Mouse (Mus musculus) embryonic facial prominence, embryonic 12.5 days (tissue): Measurements from ENCODE around the gene Zfp213. TPM values are rescaled to one million over a fixed set of nuclear protein-coding genes. Genes with fewer than 3 reads are reported as not detected.
"Not testable (repeated sequence)": the region's sequence is repeated elsewhere in the genome, so short reads cannot be mapped to it uniquely, and the experiment has no call there.

ENCODE experiments used
- ATAC-seq: fragments of 200-750 bp; cut with Nextera tagmentation; 2 replicates; pipeline ENCODE4 v1.8.0; 2017; ENCODE audit not compliant: insufficient number of reproducible peaks, insufficient read depth, low FRiP score, low TSS enrichment
- H3K27ac ChIP-seq: fragments of 300-500 bp; sonication (generic); 2 replicates; pipeline ENCODE4 v1.5.1; 2016; ENCODE audit warnings: mild to moderate bottlenecking
- H3K27me3 ChIP-seq: fragments of 300-500 bp; sonication (generic); 2 replicates; pipeline ENCODE4 v1.6.1; 2016; ENCODE audit warnings: mild to moderate bottlenecking, moderate library complexity
- H3K36me3 ChIP-seq: fragments of 300-500 bp; sonication (generic); 2 replicates; pipeline ENCODE4 v1.6.1; 2016; ENCODE audit warnings: mild to moderate bottlenecking
- H3K4me1 ChIP-seq: fragments of 300-500 bp; sonication (generic); 2 replicates; pipeline ENCODE4 v1.6.1; 2016
- H3K4me2 ChIP-seq: fragments of 300-500 bp; sonication (generic); replicated peaks from 2 replicates; pipeline ENCODE4 v1.6.1; 2016; ENCODE audit warnings: mild to moderate bottlenecking, moderate library complexity
- H3K4me3 ChIP-seq: fragments of 300-500 bp; sonication (generic); 2 replicates; pipeline ENCODE4 v1.5.1; 2016; ENCODE audit warnings: mild to moderate bottlenecking
- H3K9ac ChIP-seq: fragments of 300-500 bp; sonication (generic); 2 replicates; pipeline ENCODE4 v1.6.1; 2016; ENCODE audit warnings: mild to moderate bottlenecking, moderate library complexity
- H3K9me3 ChIP-seq: fragments of 300-500 bp; sonication (generic); 2 replicates; pipeline ENCODE4 v1.6.1; 2016; ENCODE audit warnings: mild to moderate bottlenecking, moderate library complexity
- WGBS: fragments of 180-500 bp; shearing (Covaris S2); methylation state at CpG from one replicate; pipeline ENCODE4 v1.1.7; 2016; 5-methylcytosine and 5-hydroxymethylcytosine counted together
- polyA plus RNA-seq: library from polyadenylated mRNA; unstranded; fragments of >200 nt; fragmentation: Nextera tagmentation; extraction: Ambion mirVana; gene quantifications from 2 replicates; pipeline ENCODE4 v1.2.1, GENCODE M21; 2016

Zfp213 gene
- polyA plus RNA-seq, 1 experiment from 2014 or later: 24.3 TPM

DNA sequence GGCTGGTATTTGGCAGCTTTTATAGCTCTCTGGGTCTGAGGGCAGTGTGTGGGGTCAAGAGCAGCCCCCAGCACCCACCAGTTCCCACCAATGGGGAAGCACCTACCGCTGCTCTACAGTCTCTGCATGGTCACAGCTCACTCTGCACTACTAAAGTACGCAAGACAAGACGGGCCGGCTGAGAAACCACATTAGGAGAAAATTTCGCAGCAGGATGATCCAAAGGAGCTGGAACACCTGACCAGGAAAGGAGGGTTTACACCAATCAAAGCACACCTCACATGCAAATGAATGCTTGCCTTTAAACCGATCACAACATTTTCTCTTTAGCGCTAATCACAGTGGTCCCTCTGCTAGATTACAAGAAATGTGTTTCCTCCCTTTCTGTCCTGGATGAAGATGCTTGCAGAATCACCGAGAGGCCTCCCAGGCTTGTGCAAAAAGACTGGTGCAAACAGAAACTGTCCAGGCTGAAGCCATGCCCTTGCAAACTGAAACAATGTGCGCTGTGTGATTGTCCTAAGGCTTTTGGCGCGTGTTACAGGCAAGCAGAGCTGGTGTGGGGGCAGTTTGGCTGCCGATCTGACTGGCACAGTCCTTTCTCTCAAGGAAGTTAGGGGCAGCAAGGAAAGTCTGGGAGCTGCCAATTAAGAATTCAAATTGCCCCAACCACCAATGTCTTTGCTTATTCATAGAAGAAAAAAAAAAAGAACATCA is 21.9 kb downstream of the Zfp213 start:
- no peak overlapping the region for H3K27ac ChIP-seq
- ATAC-seq: no peak
- H3K4me2 ChIP-seq: peak overlapping the region; percentile 32
- H3K9ac ChIP-seq: no peak overlapping the region
- H3K4me3 ChIP-seq: peak overlapping the region; percentile 13; the same call in 1 of the 2 replicates
- H3K27me3 ChIP-seq: peaks cover 48% of the 10 kb centered on the region
- H3K36me3 ChIP-seq: no peaks in the 10 kb centered on the region
- WGBS: 14% methylated on average over 12 of the region's 12 CpGs
- peaks cover 15% of the 10 kb centered on the region for H3K4me1 ChIP-seq
- H3K9me3 ChIP-seq: no peaks in the 10 kb centered on the region

DNA sequence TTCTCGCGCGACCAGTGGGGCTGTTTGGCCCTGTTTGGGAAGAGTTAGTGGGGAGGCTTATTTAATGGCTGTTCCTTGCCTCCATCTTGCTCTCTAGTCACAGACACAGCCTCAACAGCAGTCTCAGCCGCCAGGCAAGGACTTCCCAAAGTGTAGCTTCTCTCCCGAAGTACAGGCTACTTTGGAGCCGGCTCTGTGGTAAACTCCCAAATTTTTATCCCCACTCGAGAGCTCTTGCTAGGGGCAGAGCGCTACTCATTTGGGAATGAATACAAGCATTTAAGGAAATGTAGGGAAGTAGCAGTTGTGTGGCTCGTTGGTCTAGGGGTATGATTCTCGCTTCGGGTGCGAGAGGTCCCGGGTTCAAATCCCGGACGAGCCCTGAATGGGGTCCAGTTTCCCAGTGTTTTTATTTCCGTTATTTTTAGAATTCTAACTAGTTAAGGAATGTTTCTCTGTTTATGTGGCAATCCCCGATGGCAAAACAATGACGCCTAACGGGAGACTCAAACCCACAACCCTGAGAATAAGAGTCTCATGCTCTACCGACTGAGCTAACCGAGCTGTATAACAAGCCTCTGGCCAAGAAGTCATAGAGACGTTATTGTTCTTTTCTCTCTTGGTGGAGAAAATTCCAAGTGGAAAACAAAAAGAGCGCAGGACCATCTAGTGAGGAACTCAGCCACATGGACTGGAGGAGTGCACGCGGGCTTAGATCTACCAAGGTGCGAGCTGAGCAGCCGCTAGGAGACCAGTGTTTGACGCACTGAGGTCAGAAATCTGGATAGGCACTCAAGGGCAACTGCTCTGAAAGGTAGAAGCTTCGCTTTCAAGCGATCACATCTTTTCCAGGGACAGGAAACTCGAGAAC is 23.2 kb downstream of the Zfp213 start:
- no peak for ATAC-seq
- no peaks in the 10 kb centered on the region for H3K9me3 ChIP-seq
- H3K4me3 ChIP-seq: peak overlapping the region; percentile 17
- 8% methylated on average over 31 of the region's 31 CpGs for WGBS
- H3K9ac ChIP-seq: no peak overlapping the region
- H3K27me3 ChIP-seq: peaks cover 52% of the 10 kb centered on the region
- H3K4me1 ChIP-seq: peaks cover 15% of the 10 kb centered on the region
- H3K36me3 ChIP-seq: no peaks in the 10 kb centered on the region
- peak overlapping the region; percentile 22 for H3K4me2 ChIP-seq
- no peak overlapping the region for H3K27ac ChIP-seq

DNA sequence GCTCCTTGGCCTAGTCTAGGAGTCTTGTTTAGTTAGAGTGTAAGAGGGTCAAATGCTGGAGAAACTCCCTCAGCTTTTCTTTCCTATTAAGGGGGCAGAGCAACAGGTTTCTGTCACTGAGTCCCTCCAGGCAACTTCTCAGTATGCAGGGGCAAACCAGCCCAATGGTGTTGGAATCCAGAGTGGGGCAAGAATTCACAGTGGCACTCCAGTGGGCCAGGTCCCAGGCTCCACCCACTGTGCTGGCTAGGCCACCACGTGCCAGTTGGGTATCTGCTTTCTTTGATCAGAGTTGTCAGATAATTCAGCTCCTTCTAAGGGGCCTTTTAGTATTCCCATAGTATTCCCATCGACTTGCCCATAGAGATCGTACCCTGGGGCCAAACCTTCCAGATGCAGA is 23.9 kb downstream of the Zfp213 start:
- Histone ChIP-seq H3K36me3 (no peaks in the 10 kb centered on the region), H3K4me2 (peak overlapping the region; percentile 22; the same call in 1 of the 2 replicates), H3K9me3 (no peaks in the 10 kb centered on the region), H3K9ac (no peak overlapping the region), H3K4me1 (peaks cover 15% of the 10 kb centered on the region), H3K27ac (no peak overlapping the region), H3K4me3 (no peak overlapping the region), H3K27me3 (peaks cover 52% of the 10 kb centered on the region)
- WGBS: 39% methylated on average over 3 of the region's 3 CpGs
- no peak for ATAC-seq

DNA sequence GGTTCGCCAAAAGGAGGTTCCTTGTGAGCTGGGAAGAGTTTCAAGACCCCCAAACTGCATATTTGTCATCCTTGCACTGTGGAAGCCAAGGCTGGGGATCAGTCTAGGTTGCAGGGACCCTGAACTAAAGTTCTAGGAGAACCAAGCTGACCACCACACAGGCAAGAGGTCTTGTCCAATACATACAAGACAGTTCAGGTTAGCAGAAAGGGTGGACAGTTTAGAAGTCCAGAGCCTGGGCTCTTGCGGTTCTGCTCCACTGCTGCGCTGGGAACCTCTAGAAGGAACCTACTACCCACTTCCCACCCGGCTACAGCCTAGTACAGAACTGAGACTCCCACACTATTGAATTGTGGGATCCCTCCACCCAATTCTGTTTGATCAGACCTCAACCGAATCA is 24.4 kb downstream of the Zfp213 start:
- H3K4me1 ChIP-seq: peaks cover 15% of the 10 kb centered on the region
- no peak overlapping the region for H3K4me2 ChIP-seq
- H3K27ac ChIP-seq: no peak overlapping the region
- H3K27me3 ChIP-seq: peaks cover 57% of the 10 kb centered on the region
- H3K9me3 ChIP-seq: no peaks in the 10 kb centered on the region
- WGBS: 86% methylated on average over 5 of the region's 5 CpGs
- no peak for ATAC-seq
- H3K9ac ChIP-seq: no peak overlapping the region
- H3K4me3 ChIP-seq: no peak overlapping the region
- no peaks in the 10 kb centered on the region for H3K36me3 ChIP-seq

DNA sequence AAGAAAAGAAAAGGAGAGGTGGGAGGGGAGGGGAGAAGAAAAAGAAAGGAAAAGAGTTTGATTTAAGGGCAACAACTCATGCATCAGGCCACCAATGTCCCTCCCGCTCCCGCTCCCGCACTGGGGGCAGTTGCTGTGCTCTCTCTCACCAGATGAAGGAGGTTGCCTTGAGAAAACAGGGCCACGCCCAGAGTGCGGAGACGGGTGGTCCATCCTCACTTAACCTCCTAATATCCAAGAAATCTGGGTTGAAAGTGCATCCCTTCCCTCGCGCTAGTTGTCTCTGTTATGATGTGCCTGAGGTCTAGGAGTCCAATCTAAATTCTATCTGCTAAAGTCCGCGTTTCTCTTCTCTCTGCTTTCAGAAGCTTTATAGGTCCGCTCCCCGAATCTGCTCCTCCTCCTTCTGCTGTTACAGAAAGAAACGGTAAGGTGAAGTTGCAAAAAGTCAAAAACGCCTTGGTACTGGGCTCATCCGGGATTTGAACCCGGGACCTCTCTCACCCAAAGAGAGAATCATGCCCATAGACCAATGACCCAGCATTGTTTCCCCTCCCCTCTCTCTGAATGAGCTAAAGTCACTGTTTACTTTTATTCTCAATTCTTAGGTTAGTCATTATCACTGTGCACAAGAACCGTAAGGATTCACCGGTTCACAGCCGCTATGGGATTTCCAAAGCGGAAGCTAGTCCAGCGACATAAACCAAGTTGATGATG is 25.6 kb downstream of the Zfp213 start:
- Histone ChIP-seq H3K36me3 (no peaks in the 10 kb centered on the region), H3K4me1 (peaks cover 13% of the 10 kb centered on the region), H3K4me2 (peak overlapping the region; percentile 50), H3K9me3 (no peaks in the 10 kb centered on the region), H3K4me3 (peak overlapping the region; percentile 30), H3K27ac (no peak overlapping the region), H3K27me3 (peaks cover 63% of the 10 kb centered on the region), H3K9ac (no peak overlapping the region)
- 8% methylated on average over 21 of the region's 21 CpGs for WGBS
- no peak for ATAC-seq

DNA sequence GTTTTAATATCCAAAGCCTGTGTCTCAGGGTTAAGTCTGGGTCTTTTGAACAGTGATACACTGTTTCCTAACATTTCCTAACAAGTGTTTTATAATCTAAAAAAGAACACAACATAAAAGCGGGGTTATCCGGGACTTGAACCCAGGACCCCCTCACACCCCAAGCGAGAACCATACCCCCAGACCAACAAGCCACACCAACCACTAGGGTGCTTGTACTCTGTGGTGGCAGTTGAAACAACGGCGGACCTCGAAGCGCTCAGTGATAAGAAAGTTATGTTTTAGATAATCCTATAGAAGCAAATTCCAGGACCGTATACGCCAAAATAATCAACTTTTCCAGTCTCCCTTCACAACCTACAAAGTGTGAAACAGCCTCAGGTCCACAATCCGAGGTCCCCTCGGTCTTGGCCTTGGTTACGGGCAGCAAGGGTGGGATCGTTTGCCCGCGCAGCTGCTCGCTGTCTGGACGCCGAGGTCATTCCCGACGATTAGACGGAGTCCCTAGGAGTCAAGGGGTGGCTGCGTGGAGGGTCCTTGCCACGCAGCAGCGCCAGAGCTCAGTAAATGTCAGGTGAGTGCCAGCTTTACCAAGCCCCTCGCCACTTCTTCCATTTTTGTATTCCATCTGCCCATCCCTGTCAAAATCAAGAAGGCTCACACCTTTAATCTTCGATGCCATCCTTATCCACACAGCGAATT is 26.3 kb downstream of the Zfp213 start:
- peak overlapping the region; percentile 50 for H3K4me2 ChIP-seq
- H3K36me3 ChIP-seq: no peaks in the 10 kb centered on the region
- no peaks in the 10 kb centered on the region for H3K9me3 ChIP-seq
- 4% methylated on average over 27 of the region's 27 CpGs for WGBS
- H3K9ac ChIP-seq: no peak overlapping the region
- H3K27ac ChIP-seq: no peak overlapping the region
- peaks cover 63% of the 10 kb centered on the region for H3K27me3 ChIP-seq
- no peak for ATAC-seq
- H3K4me1 ChIP-seq: peaks cover 7% of the 10 kb centered on the region; the same call in 1 of the 2 replicates
- H3K4me3 ChIP-seq: peak overlapping the region; percentile 30

DNA sequence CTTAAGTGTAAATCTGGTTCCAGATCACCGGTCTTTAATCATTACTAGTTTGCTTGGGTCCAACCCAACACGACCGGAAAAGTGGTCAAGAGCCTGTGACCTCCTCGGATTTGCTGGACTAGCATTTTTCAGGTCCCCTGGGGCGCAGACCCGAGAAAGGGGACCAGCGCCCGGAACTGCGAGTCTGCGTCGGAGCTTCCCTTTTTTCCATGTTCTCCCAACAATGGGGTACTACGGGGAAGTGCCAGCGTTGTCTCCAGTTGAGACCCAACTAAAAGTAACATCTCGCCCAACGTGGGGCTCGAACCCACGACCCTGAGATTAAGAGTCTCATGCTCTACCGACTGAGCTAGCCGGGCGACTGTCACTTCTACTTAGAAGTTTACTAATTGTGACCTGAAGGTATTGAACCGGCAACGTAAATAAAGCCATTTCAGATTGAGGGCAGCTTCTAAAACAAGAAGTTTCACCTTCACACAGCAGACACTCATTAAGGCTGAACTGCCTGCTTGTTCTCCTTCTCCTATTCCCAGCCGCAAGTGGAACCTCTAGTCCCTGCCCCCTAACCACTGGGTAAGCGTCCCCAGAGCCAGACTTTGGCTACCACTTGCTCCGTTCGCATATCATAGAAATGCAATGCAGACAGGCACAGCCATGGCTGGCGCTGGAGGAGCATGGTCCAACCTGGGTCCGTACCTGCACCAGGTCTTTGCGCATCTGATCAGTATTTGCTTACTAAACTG is 28.8 kb downstream of the Zfp213 start:
- ATAC-seq: not testable (repeated sequence)
- WGBS: 3% methylated on average over 18 of the region's 29 CpGs

DNA sequence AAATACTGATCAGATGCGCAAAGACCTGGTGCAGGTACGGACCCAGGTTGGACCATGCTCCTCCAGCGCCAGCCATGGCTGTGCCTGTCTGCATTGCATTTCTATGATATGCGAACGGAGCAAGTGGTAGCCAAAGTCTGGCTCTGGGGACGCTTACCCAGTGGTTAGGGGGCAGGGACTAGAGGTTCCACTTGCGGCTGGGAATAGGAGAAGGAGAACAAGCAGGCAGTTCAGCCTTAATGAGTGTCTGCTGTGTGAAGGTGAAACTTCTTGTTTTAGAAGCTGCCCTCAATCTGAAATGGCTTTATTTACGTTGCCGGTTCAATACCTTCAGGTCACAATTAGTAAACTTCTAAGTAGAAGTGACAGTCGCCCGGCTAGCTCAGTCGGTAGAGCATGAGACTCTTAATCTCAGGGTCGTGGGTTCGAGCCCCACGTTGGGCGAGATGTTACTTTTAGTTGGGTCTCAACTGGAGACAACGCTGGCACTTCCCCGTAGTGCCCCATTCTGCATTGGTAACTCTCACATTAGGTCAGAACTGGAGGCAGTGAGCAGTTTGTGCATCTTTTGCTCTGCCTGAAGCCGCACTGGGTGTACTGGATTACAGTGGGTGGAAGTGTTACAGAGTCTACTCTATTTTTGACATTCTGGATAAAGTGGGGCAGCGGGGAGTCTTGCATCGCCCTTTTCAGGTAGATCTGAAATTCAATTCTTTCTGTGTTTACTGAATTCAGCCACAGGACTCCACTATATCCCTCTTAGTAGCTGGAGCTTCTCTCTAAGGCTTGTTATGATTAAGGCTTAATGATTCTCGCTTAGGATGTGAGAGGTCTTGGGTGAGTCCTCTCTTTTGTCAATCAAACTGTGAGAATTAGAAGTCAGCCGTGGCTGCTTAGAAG is 30.2 kb downstream of the Zfp213 start:
- H3K4me1 ChIP-seq, H3K9ac ChIP-seq, H3K27ac ChIP-seq, H3K36me3 ChIP-seq, ATAC-seq, H3K4me3 ChIP-seq, H3K9me3 ChIP-seq, H3K4me2 ChIP-seq: not testable (repeated sequence)
- peaks cover 30% of the 10 kb centered on the region for H3K27me3 ChIP-seq
- WGBS: 4% methylated on average over 11 of the region's 23 CpGs

More for the DNA sequence above, 28.8 kb downstream of the Zfp213 start:
- H3K9ac ChIP-seq, H3K4me1 ChIP-seq, H3K4me3 ChIP-seq, H3K9me3 ChIP-seq, H3K27ac ChIP-seq, H3K36me3 ChIP-seq: not testable (repeated sequence)
- Histone ChIP-seq H3K27me3 (peaks cover 44% of the 10 kb centered on the region), H3K4me2 (0 out of 2 replicates have a peak overlapping the region, but pooled peaks have one; percentile 11)

DNA sequence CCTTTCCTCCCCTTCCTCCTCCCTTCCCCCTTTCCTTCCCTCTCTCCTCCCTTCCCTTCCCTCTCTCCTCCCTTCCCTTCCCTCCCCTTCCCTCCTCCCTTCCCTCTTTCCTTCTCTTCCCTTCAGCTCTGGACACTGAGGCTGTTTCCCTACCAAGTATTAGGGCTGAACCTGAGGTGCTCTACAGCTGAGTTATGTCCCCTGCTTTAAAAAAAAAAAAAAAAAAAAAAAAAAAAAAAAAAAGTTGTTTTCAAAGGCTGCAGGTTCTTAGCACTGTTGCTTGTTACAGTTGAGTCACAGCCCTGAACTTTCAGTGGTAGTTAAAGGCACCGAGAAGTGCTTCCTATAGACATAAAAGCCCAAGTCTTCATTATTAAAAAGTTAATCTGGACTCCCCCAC is 32.6 kb downstream of the Zfp213 start:
- H3K9ac ChIP-seq, H3K9me3 ChIP-seq, ATAC-seq, H3K36me3 ChIP-seq, H3K27ac ChIP-seq, H3K4me3 ChIP-seq, H3K4me2 ChIP-seq, H3K4me1 ChIP-seq: not testable (repeated sequence)
- 22% methylated on average over 1 of the region's 1 CpGs for WGBS
- peaks cover 11% of the 10 kb centered on the region for H3K27me3 ChIP-seq
